Mouse (Mus musculus) midbrain, embryonic 11.5 days (tissue): ENCODE results near the gene Tmem14a. TPM values are rescaled to one million over a fixed set of nuclear protein-coding genes. Genes with fewer than 3 reads are reported as not detected.

ENCODE experiments used
- ATAC-seq: fragments of 200-750 bp; cut with Nextera tagmentation; 2 replicates; pipeline ENCODE4 v1.8.0; 2017; ENCODE audit warnings: moderate TSS enrichment, moderate library complexity; ENCODE audit not compliant: low FRiP score
- DNase-seq: peaks from one replicate; pipeline ENCODE4 v3.0.0; 2015; ENCODE audit warnings: low spot score; ENCODE audit errors: missing footprints
- H3K27ac ChIP-seq: fragments of 300-500 bp; sonication (generic); 2 replicates; pipeline ENCODE4 v1.5.1; 2014; ENCODE audit warnings: low read depth, low read length
- H3K27me3 ChIP-seq: fragments of 300-500 bp; sonication (generic); 2 replicates; pipeline ENCODE4 v1.6.1; 2014; ENCODE audit warnings: mild to moderate bottlenecking, low read length, moderate library complexity, mixed read lengths; ENCODE audit not compliant: control insufficient read depth, insufficient read depth
- H3K36me3 ChIP-seq: fragments of 300-500 bp; sonication (generic); 2 replicates; pipeline ENCODE4 v1.6.1; 2014; ENCODE audit warnings: mild to moderate bottlenecking, low read length, moderate library complexity, mixed read lengths; ENCODE audit not compliant: control insufficient read depth, insufficient read depth
- H3K4me1 ChIP-seq: fragments of 300-500 bp; sonication (generic); 2 replicates; pipeline ENCODE4 v1.6.1; 2014; ENCODE audit warnings: low read length; ENCODE audit not compliant: control insufficient read depth, insufficient read depth
- H3K4me2 ChIP-seq: fragments of 300-500 bp; sonication (generic); 2 replicates; pipeline ENCODE4 v1.6.1; 2014; ENCODE audit warnings: mild to moderate bottlenecking, moderate library complexity
- H3K4me3 ChIP-seq: fragments of 300-500 bp; sonication (generic); 2 replicates; pipeline ENCODE4 v1.5.1; 2014; ENCODE audit warnings: low read depth, low read length
- H3K9ac ChIP-seq: fragments of 300-500 bp; sonication (generic); 2 replicates; pipeline ENCODE4 v1.6.1; 2014; ENCODE audit warnings: low read length
- H3K9me3 ChIP-seq: fragments of 300-500 bp; sonication (generic); 2 replicates; pipeline ENCODE4 v1.6.1; 2016; ENCODE audit warnings: low read length; ENCODE audit not compliant: control insufficient read depth
- WGBS: fragments of 180-500 bp; shearing (Covaris S2); extraction: QIAGEN DNeasy Blood & Tissue Kit; methylation state at CpG from one replicate; pipeline ENCODE4 v1.1.7; 2014; 5-methylcytosine and 5-hydroxymethylcytosine counted together
- polyA plus RNA-seq: library from polyadenylated mRNA; unstranded; fragments of >200 nt; fragmentation: Nextera tagmentation; extraction: Ambion mirVana; gene quantifications from 2 replicates; pipeline ENCODE4 v1.2.1, GENCODE M21; 2014

Gene Tmem14a
- polyA plus RNA-seq, 1 experiment from 2014 or later = 13.1 TPM

DNA sequence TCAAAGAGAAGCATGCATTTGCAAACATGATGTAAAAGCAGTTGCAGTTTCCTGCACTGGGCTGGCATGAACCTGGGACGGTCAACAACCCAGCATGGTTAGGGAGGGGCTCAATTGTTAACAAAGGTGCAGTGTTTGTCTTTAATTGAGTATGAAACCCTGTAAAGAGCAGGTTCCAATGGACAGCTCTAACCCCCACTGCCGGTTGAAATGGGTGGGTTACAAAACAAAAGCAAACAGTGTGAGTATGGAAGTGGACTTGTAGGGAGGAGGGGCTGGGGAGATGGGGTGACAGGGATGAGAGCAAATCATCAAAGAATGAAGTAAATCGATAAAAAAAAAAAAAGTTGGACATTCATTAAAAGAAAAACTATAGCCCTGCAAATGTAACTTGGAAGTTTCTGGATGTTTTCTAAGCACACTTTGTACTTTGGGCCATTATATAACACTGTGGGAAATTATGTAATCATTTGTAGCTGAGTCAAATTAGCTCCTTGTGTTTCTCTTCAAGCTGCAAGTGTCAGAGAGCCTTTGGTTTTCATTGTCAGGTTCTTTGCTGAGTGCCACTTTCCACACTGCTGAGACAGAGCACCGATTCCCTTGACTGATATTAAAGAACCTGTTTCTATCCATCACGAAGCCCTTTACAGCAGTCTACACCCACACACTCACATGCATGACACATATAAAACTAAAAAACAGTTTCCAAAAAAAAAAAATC, 13.5 kb downstream of the Tmem14a start:
- H3K4me2 ChIP-seq = no peak overlapping the region
- no peaks in the 10 kb centered on the region for H3K36me3 ChIP-seq
- 67% methylated on average over 5 of the region's 5 CpGs for WGBS
- no peaks in the 10 kb centered on the region for H3K9me3 ChIP-seq
- no peak overlapping the region for H3K4me3 ChIP-seq
- H3K9ac ChIP-seq = no peak overlapping the region
- ATAC-seq = no peak
- no peaks in the 10 kb centered on the region for H3K27me3 ChIP-seq
- H3K27ac ChIP-seq = no peak overlapping the region
- no peak for DNase-seq
- H3K4me1 ChIP-seq = no peaks in the 10 kb centered on the region

DNA sequence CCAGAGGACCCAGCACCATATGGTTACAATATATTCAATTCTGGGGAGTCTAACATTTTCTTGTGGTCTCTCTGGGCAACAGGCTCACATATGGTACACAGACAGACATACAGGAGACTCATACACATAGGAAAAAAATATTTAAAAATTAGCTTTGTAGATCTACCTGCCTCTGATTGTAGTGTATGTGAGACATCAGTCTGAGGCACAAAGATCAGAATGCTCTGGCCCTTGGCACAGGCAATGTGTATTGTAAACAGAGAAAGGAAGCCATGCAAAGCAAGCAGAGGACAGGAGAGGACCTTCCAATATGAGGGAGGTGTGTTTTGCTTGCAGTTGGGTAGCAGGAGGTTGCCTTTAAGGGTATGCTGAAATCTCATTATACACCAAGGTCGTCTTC, 14.1 kb downstream of the Tmem14a start:
- Histone ChIP-seq H3K27ac (no peak overlapping the region), H3K9ac (no peak overlapping the region), H3K4me3 (no peak overlapping the region), H3K27me3 (no peaks in the 10 kb centered on the region), H3K4me2 (no peak overlapping the region), H3K9me3 (no peaks in the 10 kb centered on the region), H3K4me1 (no peaks in the 10 kb centered on the region), H3K36me3 (no peaks in the 10 kb centered on the region)
- DNase-seq (no peak), ATAC-seq (no peak)
- 78% methylated on average over 1 of the region's 1 CpGs for WGBS

DNA sequence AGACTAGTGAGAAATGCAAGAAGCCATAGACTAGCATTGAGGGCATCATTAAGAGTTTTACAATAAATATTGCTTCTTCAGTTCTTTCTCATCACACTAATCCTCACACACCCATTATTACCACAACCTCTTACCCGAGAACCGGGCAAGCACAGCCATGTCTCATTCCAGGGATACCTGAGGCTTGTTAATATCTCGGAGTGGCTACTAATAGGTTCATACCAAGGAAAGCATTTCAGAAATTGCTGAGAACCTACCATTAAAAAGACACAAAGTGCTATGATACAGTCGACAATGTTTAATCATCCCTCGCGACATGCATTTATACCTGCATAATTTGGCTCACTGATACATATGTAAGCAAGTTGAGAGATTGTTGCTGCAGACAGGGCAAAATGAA, 17.0 kb downstream of the Tmem14a start:
- no peak overlapping the region for H3K9ac ChIP-seq
- H3K9me3 ChIP-seq = no peaks in the 10 kb centered on the region
- H3K36me3 ChIP-seq = no peaks in the 10 kb centered on the region
- no peak for ATAC-seq
- H3K4me3 ChIP-seq = no peak overlapping the region
- no peak overlapping the region for H3K27ac ChIP-seq
- no peak overlapping the region for H3K4me2 ChIP-seq
- 93% methylated on average over 6 of the region's 6 CpGs for WGBS
- no peaks in the 10 kb centered on the region for H3K27me3 ChIP-seq
- H3K4me1 ChIP-seq = no peaks in the 10 kb centered on the region
- DNase-seq = no peak

DNA sequence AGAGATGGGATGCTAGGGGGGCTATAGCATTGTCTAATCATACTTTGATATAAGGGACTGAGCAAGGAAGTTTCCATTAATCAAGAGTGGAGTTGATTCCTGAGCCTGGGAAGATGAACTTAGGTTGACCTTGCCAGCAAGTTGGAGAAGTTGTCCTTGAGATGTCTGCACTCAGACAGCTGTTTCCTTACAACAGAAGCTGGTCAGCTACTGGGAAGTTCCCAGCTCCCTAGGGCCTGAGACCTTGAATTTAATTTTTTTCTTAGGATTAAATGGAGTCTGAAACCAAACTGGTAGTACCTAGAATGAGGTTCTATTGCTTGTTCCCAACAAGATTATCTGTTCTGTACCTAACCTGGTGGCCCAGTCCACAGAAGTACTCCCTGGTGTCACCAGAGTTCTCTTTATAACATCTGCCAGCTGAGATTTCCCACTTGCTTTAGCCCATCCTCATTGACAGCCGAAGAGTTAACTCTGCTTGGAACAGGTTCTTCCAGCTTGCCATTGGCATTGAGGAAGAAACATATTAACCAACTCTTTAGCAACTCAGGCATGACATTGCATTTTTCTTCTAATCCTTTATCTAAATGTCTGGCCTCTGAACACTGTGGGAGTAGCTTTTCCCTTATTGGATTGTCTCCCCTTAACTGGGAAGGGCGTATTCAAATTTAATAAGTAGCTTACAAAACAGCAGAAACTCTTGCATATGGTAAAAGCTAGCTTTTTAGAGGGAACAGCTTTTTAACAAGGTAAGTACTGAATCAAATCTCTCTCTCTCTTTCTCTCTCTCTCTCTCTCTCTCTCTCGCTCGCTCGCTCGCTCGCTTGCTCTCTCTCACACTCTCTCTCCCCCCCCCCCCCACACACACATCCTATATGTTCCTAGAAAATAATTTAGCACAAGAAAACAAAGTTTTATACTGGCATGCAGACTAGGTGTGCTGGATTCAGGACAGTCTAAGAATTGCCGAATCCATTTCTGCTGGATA, 21.8 kb downstream of the Tmem14a start, which contains the start of gene Gsta3:
TSS of gene Gsta3 (plus strand) at position 679 of the 988 bp plus-strand sequence.
- Histone ChIP-seq H3K27me3 (no peaks in the 10 kb centered on the region), H3K9ac (no peak within 1 kb of the TSS), H3K27ac (no peak within 1 kb of the TSS), H3K4me1 (no peaks in the 10 kb centered on the region), H3K9me3 (no peaks in the 10 kb centered on the region), H3K4me2 (no peak within 1 kb of the TSS), H3K36me3 (no peaks in the 10 kb centered on the region), H3K4me3 (no peak within 1 kb of the TSS)
- 87% methylated on average over 8 of the region's 8 CpGs for WGBS
- DNase-seq (no peak), ATAC-seq (no peak)

DNA sequence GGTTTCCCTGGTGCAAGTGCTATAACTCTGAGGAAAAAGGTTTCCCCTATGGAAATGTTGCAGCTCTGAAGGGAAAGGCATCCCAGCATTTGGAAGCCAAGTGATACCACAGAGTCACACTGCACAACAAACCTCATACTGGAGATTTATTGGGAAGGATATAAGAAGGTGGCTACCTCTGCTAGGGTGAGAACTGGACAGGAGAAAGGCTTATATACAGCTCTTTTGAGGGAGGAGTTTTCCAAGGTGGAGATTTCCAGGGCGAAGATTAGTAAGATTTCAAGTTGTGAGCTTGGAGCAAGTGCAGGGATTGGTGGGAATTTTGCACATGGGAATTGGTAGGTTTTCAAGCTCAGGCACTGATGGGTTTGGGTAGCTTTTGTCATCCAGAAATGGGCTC, 22.7 kb downstream of the Tmem14a start:
- H3K9me3 ChIP-seq = no peaks in the 10 kb centered on the region
- H3K4me1 ChIP-seq = no peaks in the 10 kb centered on the region
- H3K4me3 ChIP-seq = no peak overlapping the region

DNA sequence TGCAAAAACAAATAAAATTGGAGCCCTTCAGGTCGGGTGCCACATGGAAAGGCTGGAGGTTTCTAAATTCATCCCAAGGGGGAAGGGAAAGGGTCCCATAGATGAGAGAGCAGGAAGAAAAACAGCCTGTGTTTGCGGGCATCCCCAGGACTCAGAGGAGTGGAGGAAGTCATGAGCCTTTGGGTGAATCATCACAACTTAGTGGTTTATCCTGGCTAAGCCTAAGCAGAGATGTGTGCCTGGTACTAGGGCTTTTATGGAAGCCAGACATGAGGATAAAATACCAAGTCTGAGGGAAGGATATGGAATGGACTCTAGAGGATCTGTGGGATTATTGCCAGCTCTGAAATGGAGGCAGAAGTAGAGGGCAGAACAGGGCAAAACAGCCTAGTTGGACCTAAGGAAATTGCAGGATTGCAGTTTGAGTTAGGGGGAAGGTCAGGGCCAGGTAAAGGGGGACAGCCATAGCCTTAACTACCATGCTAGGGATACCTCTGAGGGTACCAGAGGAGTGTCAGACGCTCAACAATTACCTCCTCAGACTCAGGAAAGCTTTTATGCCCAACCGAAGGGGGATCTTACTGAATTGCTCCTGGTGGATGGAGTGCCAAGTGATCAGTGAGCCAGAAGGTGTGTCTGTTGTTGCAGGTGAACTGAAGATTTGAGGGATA, 26.1 kb downstream of the Tmem14a start:
- ATAC-seq (no peak), DNase-seq (no peak)
- Histone ChIP-seq H3K27me3 (no peaks in the 10 kb centered on the region), H3K9me3 (no peaks in the 10 kb centered on the region), H3K27ac (no peak overlapping the region), H3K4me1 (no peaks in the 10 kb centered on the region), H3K4me2 (no peak overlapping the region), H3K9ac (no peak overlapping the region), H3K36me3 (no peaks in the 10 kb centered on the region), H3K4me3 (no peak overlapping the region)
- 74% methylated on average over 4 of the region's 4 CpGs for WGBS

More for the DNA sequence above, 22.7 kb downstream of the Tmem14a start:
- no peak overlapping the region for H3K27ac ChIP-seq
- DNase-seq (no peak), ATAC-seq (no peak)
- WGBS = 84% methylated on average over 1 of the region's 1 CpGs
- no peaks in the 10 kb centered on the region for H3K36me3 ChIP-seq
- no peak overlapping the region for H3K9ac ChIP-seq
- no peak overlapping the region for H3K4me2 ChIP-seq
- H3K27me3 ChIP-seq = no peaks in the 10 kb centered on the region

DNA sequence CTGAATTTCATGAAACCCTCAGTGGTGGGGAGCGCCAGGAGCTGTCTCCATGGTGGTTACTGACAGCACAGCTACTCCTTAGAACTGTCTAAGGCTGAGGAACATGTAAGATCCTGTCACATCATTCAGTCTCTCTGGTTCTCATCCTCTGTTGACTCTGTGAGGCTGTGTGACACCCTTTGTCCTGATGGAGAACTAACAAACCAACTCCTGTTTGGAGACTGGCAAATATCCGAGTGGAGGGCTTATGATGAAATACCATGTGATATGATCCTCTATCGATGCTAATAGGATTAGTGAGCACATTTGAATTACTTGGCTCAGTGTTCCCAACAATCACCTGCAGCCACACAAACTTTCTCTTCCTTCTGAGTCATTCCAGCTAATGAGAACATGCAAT, 27.8 kb downstream of the Tmem14a start:
- Histone ChIP-seq H3K36me3 (no peaks in the 10 kb centered on the region), H3K4me3 (no peak overlapping the region), H3K27me3 (no peaks in the 10 kb centered on the region), H3K4me1 (no peaks in the 10 kb centered on the region), H3K9ac (no peak overlapping the region), H3K9me3 (no peaks in the 10 kb centered on the region), H3K27ac (no peak overlapping the region), H3K4me2 (no peak overlapping the region)
- 77% methylated on average over 3 of the region's 3 CpGs for WGBS
- no peak for ATAC-seq
- no peak for DNase-seq

DNA sequence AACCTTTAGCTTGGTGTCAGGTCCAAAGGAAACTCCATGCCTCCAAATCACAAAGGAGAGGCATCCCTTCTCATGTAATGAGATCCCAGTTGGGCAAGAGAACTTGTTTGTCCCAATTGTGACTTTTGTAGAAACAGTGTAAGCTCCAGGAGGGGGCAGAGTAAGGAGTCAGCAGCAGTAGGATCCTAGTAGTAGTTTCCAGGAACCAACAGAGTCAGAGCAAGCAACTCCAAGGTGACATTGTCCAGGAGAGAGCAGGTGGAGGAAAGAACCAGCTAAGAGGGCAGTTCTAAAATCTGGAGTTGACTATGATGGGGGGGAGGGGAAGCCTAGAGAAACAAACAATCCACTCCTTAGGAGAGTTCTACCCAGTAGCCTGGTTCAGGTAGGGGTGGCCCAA, 29.5 kb downstream of the Tmem14a start:
- Histone ChIP-seq H3K9ac (no peak overlapping the region), H3K4me1 (no peaks in the 10 kb centered on the region), H3K27me3 (no peaks in the 10 kb centered on the region), H3K4me2 (no peak overlapping the region), H3K9me3 (no peaks in the 10 kb centered on the region), H3K36me3 (no peaks in the 10 kb centered on the region), H3K4me3 (no peak overlapping the region), H3K27ac (no peak overlapping the region)
- DNase-seq (no peak), ATAC-seq (no peak)
